Mouse (Mus musculus) forebrain, embryonic 16.5 days (tissue): ENCODE measurements at regions not wholly inside any gene's neighbourhood (a gene's known extent, or its start where the extent isn't known, plus 50 kb on each side); places are given as distances from the start of the nearest gene placed in this dataset.

Experiments used
- ATAC-seq: fragments of 200-750 bp; cut with Nextera tagmentation; 2 replicates; pipeline ENCODE4 v1.8.0; 2017; ENCODE audit warnings: mild to moderate bottlenecking, moderate library complexity
- H3K27ac ChIP-seq: fragments of 300-500 bp; sonication (generic); 2 replicates; pipeline ENCODE4 v1.5.1; 2014; ENCODE audit warnings: low read length, control low read depth
- H3K27me3 ChIP-seq: fragments of 300-500 bp; sonication (generic); replicated peaks from 2 replicates; pipeline ENCODE4 v1.6.1; 2014; ENCODE audit warnings: low read length; ENCODE audit not compliant: control insufficient read depth, insufficient read depth
- H3K36me3 ChIP-seq: fragments of 300-500 bp; sonication (generic); 2 replicates; pipeline ENCODE4 v1.6.1; 2014; ENCODE audit not compliant: control insufficient read depth, insufficient read depth
- H3K4me1 ChIP-seq: fragments of 300-500 bp; sonication (generic); replicated peaks from 2 replicates; pipeline ENCODE4 v1.6.1; 2014; ENCODE audit warnings: low read length; ENCODE audit not compliant: control insufficient read depth, insufficient read depth
- H3K4me2 ChIP-seq: fragments of 300-500 bp; sonication (generic); 2 replicates; pipeline ENCODE4 v1.6.1; 2014; ENCODE audit warnings: mild to moderate bottlenecking, low read length, control low read depth
- H3K4me3 ChIP-seq: fragments of 300-500 bp; sonication (generic); replicated peaks from 2 replicates; pipeline ENCODE4 v1.5.1; 2014; ENCODE audit warnings: mild to moderate bottlenecking, low read length, control low read depth
- H3K9ac ChIP-seq: fragments of 300-500 bp; sonication (generic); replicated peaks from 2 replicates; pipeline ENCODE4 v1.6.1; 2014; ENCODE audit warnings: low read depth, low read length, control low read depth
- H3K9me3 ChIP-seq: fragments of 300-500 bp; sonication (generic); 2 replicates; pipeline ENCODE4 v1.6.1; 2016; ENCODE audit warnings: low read length; ENCODE audit not compliant: control insufficient read depth
- WGBS: fragments of 180-500 bp; shearing (Covaris S2); extraction: QIAGEN DNeasy Blood & Tissue Kit; methylation state at CpG from one replicate; pipeline ENCODE4 v1.1.7; 2014; 5-methylcytosine and 5-hydroxymethylcytosine counted together

DNA sequence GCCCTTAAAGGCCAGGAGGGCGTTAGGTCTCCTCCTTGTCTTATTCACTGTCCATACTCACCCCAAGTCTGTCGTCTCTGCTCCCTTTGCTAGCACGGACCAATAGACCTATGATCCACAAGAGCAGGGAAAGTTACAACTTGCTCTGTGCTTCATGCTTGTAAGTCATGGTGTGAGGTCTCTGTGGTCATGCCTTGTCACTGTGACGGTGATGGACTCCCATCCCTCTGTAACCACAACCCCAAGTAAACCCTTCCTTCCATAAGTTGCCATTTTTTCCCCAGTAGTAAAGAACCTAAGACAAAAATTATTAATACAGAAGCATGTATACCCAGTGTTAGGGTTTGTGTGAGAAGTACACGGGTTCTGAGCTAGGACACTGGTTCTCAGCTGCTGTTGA, 104.6 kb upstream of the Satb1 start:
- WGBS: 89% methylated on average over 5 of the region's 5 CpGs
- no peak overlapping the region for H3K9ac ChIP-seq
- H3K4me3 ChIP-seq: no peak overlapping the region
- no peak overlapping the region for H3K4me2 ChIP-seq
- H3K4me1 ChIP-seq: no peaks in the 10 kb centered on the region
- no peak for ATAC-seq
- no peaks in the 10 kb centered on the region for H3K36me3 ChIP-seq
- H3K27me3 ChIP-seq: no peaks in the 10 kb centered on the region
- H3K9me3 ChIP-seq: no peaks in the 10 kb centered on the region
- no peak overlapping the region for H3K27ac ChIP-seq

DNA sequence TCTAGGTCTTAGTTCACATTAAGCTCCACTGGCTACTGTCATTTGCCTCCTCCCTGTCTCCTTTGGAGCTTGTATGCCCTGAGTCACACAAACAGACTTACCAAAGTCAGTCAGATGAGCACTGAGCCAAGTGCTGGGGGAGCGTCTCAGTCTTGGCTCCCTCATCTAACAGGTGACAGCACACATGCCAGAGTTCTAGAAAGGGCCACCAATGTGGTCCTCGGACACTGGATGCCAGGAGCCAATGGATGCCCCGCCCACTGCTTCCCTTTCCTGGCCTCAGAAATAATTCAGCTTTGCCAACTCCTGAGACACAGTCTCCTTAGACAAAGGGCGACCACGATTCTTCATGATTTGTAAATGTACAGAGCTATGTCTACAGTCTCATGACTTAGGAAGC, 103.0 kb upstream of the Satb1 start:
- Histone ChIP-seq H3K4me3 (no peak overlapping the region), H3K9ac (no peak overlapping the region), H3K4me1 (no peaks in the 10 kb centered on the region), H3K4me2 (no peak overlapping the region), H3K9me3 (no peaks in the 10 kb centered on the region), H3K36me3 (no peaks in the 10 kb centered on the region), H3K27ac (no peak overlapping the region), H3K27me3 (no peaks in the 10 kb centered on the region)
- no peak for ATAC-seq
- 76% methylated on average over 5 of the region's 5 CpGs for WGBS

DNA sequence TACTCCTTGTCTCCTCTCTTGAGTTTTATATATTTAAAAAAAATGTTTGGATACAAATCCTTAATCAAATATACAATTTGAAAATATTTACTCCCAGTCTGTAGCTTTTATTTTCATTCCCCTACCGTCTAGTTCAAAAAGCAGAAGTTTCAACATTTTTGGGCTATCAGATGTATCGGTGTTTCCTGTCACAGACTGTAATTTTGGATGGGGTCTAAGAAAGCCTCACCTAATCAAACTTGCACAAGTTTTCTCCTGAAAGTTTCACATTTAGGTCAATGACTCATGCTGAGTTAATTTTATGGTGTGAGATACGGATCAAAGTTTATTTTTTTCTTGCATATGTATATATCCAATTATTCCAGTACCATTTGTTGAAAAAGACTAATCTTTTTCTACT, 93.3 kb upstream of the Satb1 start:
- H3K9ac ChIP-seq: no peak overlapping the region
- no peak overlapping the region for H3K27ac ChIP-seq
- H3K4me1 ChIP-seq: no peaks in the 10 kb centered on the region
- no peaks in the 10 kb centered on the region for H3K36me3 ChIP-seq
- no peaks in the 10 kb centered on the region for H3K27me3 ChIP-seq
- H3K4me3 ChIP-seq: no peak overlapping the region
- ATAC-seq: no peak
- H3K9me3 ChIP-seq: no peaks in the 10 kb centered on the region
- no peak overlapping the region for H3K4me2 ChIP-seq
- WGBS: 93% methylated on average over 3 of the region's 3 CpGs

DNA sequence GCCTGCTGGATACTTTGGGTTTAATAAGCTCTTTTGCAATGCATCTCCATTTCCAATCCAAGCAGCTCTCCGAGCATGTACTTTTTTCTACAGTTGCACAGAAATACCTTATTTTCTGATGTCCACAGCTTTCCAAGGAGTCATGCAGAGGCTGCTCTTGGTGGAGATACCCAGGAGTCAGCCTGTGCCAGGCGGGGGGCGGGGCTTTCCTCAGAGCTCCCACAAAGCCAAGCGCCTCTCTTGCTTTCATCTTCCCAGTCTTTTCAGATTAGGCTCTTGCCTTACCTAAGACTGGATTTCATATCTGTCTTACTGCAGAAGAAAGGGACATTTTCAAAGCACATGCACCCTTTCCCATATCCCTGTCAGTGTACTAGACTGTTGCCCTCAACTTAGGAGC, 73.9 kb upstream of the Satb1 start:
- Histone ChIP-seq H3K36me3 (no peaks in the 10 kb centered on the region), H3K9me3 (no peaks in the 10 kb centered on the region), H3K27ac (no peak overlapping the region), H3K4me2 (no peak overlapping the region), H3K9ac (no peak overlapping the region), H3K4me1 (no peaks in the 10 kb centered on the region), H3K4me3 (no peak overlapping the region), H3K27me3 (no peaks in the 10 kb centered on the region)
- ATAC-seq: no peak
- 71% methylated on average over 4 of the region's 4 CpGs for WGBS

DNA sequence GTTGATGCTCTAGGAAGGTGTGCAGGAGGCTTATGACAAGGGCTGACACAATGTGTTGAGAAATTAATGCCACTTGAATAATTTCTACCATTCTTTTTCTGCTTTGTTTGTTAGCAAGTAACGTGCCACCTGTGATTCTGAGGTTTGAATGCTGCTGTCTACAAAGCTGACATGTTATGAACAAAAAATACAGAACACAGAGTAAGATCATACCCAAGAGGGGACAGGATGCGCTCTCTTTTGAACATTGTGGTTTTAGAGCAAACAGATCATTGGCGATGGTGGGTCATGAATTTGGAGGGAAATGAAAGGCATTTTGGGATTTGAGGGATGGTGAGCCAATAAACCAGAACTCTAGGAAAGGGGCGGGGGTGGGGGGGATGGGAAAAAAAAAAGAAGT, 73.3 kb upstream of the Satb1 start:
- Histone ChIP-seq H3K4me3 (no peak overlapping the region), H3K36me3 (no peaks in the 10 kb centered on the region), H3K27ac (no peak overlapping the region), H3K4me1 (no peaks in the 10 kb centered on the region), H3K4me2 (no peak overlapping the region), H3K27me3 (no peaks in the 10 kb centered on the region), H3K9ac (no peak overlapping the region), H3K9me3 (no peaks in the 10 kb centered on the region)
- 80% methylated on average over 4 of the region's 4 CpGs for WGBS
- ATAC-seq: no peak

DNA sequence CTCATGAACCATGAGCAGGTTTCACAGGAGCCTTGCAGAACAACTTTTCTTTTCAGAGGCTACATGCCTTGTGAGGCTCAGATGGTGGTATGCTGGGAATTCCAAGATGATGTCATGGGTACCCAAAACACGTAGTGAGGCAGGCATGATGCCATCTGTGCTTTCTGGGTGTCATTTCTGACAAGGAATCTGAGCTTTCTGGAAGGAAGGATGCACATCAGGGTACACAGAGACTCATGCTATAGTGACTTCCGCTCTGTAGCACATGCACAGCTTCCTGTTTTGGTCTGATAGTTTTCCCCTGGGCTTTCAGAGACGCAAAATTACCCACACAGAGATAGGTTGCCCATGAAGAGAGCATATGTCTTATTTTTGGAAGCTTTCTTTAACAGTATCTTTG, 70.8 kb upstream of the Satb1 start:
- no peaks in the 10 kb centered on the region for H3K4me1 ChIP-seq

DNA sequence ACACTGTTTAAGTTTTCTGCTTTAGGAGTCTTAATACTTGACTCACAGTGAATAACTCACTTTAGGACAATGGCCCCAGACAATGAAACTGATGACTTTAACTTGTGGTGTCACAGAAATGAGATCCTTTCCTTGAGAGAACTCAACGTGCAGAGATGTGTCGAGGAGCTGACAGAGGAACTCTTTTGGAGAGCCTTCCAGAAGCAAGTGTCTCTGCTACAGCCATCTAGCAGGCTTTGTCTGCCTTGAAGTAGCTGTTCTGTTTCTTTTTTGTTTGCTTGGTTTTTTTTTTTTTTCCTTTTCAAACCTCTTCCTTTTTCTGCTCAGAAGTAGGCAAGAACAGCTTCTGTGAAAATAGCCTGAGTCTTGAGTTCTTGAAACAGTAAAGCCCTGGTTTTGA, 66.3 kb upstream of the Satb1 start:
- Histone ChIP-seq H3K9ac (no peak overlapping the region), H3K27ac (no peak overlapping the region), H3K4me1 (no peaks in the 10 kb centered on the region), H3K9me3 (no peaks in the 10 kb centered on the region), H3K4me2 (no peak overlapping the region), H3K27me3 (no peaks in the 10 kb centered on the region), H3K4me3 (no peak overlapping the region), H3K36me3 (no peaks in the 10 kb centered on the region)
- 73% methylated on average over 2 of the region's 2 CpGs for WGBS
- no peak for ATAC-seq

More for the DNA sequence above, 70.8 kb upstream of the Satb1 start:
- Histone ChIP-seq H3K4me2 (no peak overlapping the region), H3K27ac (no peak overlapping the region), H3K36me3 (no peaks in the 10 kb centered on the region), H3K27me3 (no peaks in the 10 kb centered on the region), H3K4me3 (no peak overlapping the region), H3K9ac (no peak overlapping the region), H3K9me3 (no peaks in the 10 kb centered on the region)
- 75% methylated on average over 3 of the region's 3 CpGs for WGBS
- ATAC-seq: no peak

DNA sequence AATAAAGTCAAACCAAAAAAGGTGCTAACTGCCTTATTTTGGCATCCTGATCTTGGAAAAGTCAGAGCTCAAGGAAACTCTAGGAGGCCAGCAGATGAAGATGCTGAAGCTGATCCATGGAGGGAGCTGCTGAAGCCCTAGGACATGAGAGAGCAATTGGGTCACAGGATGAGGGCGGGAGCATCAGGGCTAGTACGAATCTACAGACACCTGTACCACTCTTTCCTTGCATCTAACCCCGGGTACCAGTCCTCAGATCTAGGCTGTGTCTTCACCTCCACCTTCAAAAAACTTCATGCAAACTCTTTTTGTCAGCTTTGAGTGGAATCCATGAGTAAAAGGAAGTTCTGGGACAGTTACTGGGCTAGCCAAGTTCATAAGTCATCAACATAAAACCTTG, 63.1 kb upstream of the Satb1 start:
- WGBS: 83% methylated on average over 3 of the region's 3 CpGs

DNA sequence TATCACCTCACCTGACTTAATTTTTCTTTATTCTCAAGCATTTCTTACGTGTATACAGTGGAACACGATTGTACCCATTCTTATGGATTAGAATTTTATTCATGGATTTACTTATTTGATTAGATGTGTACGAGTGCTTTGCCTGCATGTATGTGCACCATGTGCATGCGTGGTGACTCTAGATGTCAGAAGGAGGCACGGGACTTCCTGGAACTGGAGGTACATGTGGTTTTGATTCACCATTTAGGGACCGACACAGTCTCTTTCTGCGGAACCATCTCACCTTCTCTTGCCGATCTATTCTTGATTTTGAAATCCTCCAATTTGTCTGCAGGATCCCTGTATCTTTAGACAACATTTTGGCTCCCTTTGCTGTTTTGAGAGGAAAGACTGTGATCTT, 61.2 kb upstream of the Satb1 start:
- Histone ChIP-seq H3K9ac (no peak overlapping the region), H3K27me3 (no peaks in the 10 kb centered on the region), H3K4me1 (no peaks in the 10 kb centered on the region), H3K4me3 (no peak overlapping the region), H3K4me2 (no peak overlapping the region), H3K36me3 (no peaks in the 10 kb centered on the region), H3K27ac (no peak overlapping the region), H3K9me3 (0 out of 2 replicates have a peak, but pooled peaks cover under 1% of the 10 kb centered on the region)
- 93% methylated on average over 8 of the region's 8 CpGs for WGBS
- no peak for ATAC-seq

More for the DNA sequence above, 63.1 kb upstream of the Satb1 start:
- Histone ChIP-seq H3K4me3 (no peak overlapping the region), H3K4me1 (no peaks in the 10 kb centered on the region), H3K27me3 (no peaks in the 10 kb centered on the region), H3K36me3 (no peaks in the 10 kb centered on the region), H3K4me2 (no peak overlapping the region), H3K27ac (no peak overlapping the region), H3K9me3 (no peaks in the 10 kb centered on the region), H3K9ac (no peak overlapping the region)
- ATAC-seq: no peak

DNA sequence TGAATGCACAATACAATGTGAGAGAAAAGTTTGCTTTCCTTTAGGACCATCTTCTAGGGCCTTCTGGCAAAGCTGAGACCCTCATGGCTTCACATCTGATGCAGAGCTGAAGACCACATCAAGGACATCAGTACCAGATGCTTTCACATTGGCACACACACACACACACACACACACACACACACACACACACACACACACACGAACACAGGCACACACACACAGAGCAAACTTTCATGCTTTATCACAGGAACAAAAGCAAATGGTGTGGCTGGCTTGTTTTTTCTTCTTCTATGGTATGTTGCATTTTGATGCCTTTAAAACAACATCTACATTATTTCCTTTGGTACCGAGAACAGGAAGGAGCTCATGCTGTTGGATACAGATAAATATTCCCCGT, 59.8 kb upstream of the Satb1 start:
- H3K4me3 ChIP-seq: no peak overlapping the region
- ATAC-seq: no peak
- WGBS: 88% methylated on average over 3 of the region's 3 CpGs
- no peak overlapping the region for H3K27ac ChIP-seq
- 0 out of 2 replicates have a peak, but pooled peaks cover 2% of the 10 kb centered on the region for H3K9me3 ChIP-seq
- no peaks in the 10 kb centered on the region for H3K36me3 ChIP-seq
- no peak overlapping the region for H3K4me2 ChIP-seq
- no peak overlapping the region for H3K9ac ChIP-seq
- no peaks in the 10 kb centered on the region for H3K27me3 ChIP-seq
- no peaks in the 10 kb centered on the region for H3K4me1 ChIP-seq
